Mouse (Mus musculus) c-Kit-positive CD71-positive TER-119-negative erythroid progenitor cells, embryonic 14.5 days (primary cell): ENCODE results near the gene Pik3ca.
"Not testable (repeated sequence)": the region's sequence is repeated elsewhere in the genome, so short reads cannot be mapped to it uniquely, and the experiment has no call there.

Source experiments
- DNase-seq: peaks from one replicate; pipeline ENCODE4 v3.0.0-alpha.2; 2013; ENCODE audit warnings: low read depth

The Pik3ca gene

GRCm38 (mm10) chr3:32402990-32403885, 5.8 kb downstream of the Pik3ca start:
- no peak for DNase-seq

GRCm38 (mm10) chr3:32405699-32406098, 8.2 kb downstream of the Pik3ca start:
- no peak for DNase-seq

GRCm38 (mm10) chr3:32406804-32407203, 9.3 kb downstream of the Pik3ca start:
- DNase-seq: no peak

DNA sequence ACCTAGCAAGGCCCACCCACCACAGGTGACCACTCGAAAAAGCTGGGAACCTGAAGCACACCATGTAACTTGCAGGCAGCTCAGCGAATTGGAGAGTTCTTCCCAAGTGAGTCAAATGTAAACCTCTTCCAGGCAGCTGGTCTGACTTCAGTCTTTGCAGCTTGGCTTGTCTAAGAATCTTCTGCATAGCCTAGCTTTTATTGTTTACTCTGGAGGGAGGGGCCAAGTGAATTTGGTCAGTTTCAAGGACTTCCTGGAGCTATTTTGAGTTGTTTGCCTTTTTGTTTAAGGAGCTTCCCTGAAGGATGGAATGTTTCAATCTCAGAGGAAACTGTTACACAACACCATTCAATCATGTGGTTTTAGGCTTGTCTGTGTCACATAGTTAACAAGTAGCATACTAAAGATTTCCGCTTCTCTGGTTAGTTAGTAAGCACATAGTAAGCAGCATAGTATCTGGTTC, 11.4 kb downstream of the Pik3ca start:
- no peak for DNase-seq

DNA sequence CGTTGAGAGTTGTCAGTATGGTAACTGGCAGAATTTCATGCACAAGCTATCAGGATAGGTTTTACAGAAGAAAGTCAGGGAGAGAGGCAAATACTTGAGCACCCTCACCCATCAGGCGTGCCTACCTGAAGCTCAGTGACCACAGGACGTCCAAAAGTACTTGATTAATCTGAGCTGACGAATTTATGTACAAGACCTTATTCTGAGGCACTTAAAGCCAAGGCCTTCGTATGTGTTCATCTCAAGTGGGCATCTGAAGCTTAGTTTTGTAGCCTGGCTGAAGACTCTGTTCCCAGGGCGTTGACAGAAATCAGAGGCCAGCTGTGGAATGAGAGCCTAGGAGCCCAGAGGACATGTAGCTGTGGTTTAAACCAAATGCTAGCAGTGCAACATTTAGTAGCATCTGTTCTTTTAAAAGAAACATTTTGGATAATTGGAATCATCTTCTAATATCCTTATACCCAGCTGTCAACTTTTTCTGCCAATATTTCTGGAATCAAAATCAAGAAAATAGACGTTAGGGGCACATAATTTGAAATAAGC, 15.1 kb downstream of the Pik3ca start:
- DNase-seq: no peak

DNA sequence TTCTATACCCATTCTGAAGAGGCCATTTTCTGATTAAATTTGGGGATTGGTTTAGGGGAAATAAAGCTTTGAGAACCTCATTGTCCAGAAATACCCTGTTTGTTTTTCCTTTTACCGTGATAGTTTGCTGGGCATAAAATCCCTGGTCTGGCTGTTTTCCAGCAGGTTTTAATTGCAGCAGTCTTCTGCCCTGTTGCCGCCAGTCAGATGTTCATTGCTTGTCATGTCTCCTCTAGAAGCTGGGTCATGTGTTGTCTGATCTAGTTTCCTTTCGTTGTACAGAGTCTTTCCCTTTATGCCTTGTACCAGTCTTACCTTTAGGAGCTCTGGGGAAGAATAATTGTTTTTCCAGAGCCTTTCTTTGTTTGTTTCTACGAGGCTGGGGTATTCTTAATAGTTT, 16.9 kb downstream of the Pik3ca start:
- no peak for DNase-seq

DNA sequence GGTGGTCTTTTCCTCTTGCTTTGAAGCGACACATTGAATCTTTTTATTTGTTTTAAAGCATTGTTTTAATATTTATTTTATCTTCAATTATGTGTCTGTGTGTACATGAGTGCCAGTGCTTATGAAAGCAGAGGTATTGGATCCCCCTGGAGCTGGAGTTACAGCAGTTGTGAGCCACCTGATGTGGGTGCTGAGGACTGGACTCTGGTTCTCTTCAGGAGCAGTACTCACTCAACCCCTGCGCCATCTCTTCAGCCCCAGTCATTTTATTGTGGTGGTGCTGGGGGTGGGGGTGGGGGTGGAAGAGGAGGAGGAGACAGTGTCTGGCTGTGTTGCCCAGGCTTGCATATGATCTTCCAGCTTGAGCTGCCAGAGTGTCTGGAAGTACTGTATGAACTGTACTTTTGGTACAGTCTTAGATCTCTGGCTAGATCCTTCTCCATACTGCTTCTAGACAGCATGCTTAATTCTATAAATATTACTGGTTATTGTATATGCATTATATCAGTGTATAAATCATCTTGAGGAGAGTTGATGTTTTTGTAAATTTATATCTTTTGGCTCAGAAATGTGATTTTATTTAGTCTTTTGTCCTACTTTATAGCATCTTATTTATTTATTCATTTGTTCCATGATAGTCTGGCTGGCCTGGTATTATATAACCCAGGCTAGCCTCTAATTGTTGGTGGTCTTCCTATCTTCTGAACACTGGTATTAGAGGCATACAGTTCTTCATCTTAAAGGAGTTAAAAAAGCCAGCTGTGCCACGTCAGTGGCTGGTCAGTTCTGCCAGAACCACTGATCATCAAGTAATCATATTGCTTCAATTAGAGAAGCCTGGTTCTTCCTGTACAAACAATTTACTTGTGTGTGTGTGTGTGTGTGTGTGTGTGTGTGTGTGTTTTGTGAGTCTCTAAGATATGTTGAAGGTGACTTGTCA, 18.2 kb downstream of the Pik3ca start:
- no peak for DNase-seq

DNA sequence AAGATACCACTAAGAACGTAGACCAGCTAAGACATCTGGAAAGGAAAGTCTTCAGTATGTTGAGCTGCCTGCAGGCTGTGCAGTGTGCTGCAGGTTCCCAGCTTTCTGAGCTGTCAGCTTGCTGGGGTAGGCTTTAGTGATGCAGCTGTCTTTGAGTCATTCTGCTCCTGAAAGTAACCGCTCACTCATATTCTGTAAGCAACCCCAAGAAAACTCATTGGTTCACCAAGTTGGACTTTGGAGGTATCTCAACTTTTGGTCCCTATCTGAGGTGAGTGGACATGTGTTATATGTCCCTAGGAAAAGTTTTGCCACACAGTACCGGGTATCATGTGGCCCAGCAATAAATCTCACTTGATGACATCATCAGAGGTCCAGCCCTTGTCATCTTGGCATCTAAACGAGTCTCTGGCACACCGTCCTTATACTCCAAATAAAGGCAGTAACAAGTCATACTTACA, 20.3 kb downstream of the Pik3ca start:
- no peak for DNase-seq

- no peak for DNase-seq
These were observed 22.4 kb downstream of the Pik3ca start for GRCm38 (mm10) chr3:32419866-32420265.

DNA sequence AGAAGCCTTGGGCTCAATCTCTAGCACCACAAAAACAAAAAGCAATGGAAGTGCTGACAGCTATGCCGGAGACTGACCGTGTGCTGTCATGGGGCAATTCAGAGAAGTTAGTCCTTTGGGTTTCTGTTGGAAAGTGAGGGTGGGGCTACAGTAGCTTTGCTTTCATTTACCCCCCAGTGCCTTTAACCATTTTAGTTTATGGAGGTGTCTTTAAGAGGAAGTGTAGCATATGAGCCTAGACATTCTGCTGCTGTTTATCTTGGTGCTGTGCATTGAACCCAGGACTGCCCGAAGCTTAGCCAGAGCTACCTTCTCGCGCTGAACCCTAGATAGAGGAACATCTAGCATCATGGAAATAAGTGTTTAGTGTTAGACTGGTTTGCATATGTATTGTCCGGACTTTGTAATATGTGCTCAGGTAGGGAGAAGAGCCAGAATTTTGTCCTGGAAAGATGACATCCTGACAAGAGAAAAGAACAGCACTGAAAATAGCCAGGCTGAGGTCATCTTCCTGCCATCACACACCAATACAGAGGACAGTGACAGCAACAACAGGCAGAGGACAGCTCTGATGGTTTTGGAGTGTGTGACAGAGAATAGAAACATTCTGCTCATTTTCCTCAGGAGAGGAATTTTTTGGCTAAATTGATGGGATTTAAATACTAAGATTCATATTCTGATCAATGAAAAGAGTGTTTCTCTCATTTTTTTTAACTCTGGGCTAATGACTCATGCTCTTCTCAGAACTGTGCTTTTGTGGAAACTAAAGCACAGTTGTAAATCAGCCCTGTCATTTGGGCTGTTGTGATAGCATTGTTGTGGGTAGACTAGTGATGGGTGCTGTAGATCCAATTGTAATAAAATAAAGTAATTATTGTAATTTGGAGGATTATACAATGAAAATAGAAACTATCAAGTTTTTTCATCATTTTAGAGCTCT, 23.9 kb downstream of the Pik3ca start:
- no peak for DNase-seq

GRCm38 (mm10) chr3:32427695-32428094, 30.2 kb downstream of the Pik3ca start:
- no peak for DNase-seq

DNA sequence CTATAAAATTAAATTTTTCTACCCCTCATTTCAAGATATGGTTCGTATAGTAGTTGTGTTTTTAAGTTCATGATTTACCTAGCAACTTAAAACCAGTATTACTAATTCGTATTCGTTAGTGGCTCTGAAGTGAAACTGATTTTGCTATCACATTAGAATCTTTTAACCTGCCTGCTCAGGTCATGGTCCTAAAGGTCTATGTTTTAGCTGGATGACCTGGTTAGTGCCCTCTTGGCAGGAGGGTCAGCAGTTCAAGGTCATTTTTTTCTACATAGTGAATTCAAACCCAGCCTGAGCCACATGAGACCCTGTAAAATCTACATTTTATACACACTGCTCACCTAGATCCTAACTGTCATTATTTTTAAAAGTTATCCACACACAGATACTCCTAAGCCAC, 30.9 kb downstream of the Pik3ca start:
- no peak for DNase-seq

- DNase-seq: no peak
These were observed 31.4 kb downstream of the Pik3ca start for GRCm38 (mm10) chr3:32428921-32429320.

DNA sequence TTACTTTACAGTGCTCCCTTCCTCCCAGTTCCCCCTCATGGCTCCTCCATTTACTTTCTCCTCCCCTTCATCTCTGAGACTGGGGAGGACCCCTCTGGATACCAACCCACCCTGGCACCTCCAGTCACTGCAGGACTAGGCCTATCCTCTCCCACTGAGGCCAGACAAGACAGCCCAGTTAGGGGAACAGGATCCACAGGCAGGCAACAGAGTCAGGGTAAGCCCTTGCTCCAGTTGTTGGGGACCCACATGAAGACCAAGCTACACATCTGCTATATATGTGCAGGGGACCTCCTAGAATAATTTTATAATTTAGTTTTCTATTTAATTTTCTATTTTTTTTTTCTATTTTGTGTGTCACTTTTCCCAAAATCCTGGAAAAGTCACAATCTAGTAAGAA, 31.9 kb downstream of the Pik3ca start:
- not testable (repeated sequence) for DNase-seq

DNA sequence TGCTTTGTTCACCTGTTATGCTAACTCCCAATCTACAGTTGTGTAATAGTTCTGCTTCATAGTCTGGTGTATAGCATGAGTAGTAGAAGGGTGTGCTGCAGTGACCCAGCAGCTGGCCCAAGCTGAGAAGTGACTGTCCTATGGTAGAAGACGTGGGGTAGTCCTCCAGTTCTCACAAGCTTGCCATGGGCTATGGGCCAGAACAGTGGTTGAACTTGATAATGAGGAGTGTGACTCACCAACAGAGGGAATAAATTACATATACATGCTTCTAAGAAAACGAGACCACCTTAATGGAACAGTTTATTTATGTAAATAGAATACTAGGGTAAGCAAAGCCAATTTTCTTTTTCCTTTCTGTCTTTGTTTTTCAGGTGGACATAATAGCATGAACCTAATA, 32.9 kb downstream of the Pik3ca start:
- no peak for DNase-seq

DNA sequence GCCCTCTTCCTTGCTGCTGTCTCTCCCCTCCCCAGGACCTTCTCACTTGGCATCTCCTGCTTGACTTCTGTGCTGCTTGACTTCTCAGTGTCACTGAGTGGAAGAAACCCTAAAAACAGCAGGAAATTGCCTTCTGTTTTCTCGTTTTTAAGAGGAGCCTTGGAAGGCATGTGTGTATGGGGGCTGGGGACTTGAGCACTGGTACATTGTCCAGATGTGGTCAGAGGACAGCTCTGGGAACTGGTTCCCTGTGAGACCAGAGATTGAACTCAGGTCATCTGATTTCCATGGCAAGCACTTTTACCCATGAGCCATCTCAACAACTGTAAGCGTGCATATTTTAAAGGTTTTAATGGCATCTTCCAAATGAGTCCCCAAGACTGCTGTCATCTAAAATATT, 36.5 kb downstream of the Pik3ca start:
- no peak for DNase-seq

- no peak for DNase-seq
These were observed 38.6 kb downstream of the Pik3ca start for GRCm38 (mm10) chr3:32436101-32436500.

DNA sequence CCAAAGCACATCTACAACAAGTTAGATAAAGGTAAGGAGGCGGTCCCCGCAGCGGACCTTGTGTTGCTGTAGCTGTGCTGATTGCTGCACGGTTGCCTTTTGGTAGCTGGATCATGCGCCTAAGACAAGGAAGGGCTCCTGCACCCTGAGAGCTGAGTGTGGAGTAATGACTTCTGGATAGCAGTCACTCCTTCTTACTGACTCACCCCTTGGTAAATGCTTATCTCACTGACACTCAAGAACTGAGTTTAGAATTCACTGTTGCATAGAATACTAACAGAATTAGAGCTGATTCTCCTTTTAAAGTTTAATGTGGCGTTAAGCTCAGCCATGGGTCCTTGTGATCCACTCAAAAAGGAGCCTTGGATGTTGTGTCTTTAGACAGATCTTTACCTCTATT, 39.8 kb downstream of the Pik3ca start:
- no peak for DNase-seq

DNA sequence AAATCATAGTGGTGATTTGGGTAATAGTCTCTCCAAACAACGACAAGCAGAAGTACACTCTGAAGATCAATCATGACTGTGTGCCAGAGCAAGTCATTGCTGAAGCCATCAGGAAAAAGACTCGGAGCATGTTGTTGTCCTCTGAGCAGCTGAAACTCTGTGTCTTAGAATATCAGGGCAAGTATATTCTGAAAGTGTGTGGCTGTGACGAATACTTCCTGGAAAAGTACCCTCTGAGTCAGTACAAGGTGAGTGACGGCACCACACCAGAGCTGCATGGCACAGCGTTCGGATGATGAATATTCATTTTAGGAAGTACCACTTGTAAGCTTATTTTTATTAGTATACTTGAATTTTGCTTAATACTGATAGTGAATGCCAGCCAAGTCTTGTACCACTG, 40.3 kb downstream of the Pik3ca start:
- no peak for DNase-seq

DNA sequence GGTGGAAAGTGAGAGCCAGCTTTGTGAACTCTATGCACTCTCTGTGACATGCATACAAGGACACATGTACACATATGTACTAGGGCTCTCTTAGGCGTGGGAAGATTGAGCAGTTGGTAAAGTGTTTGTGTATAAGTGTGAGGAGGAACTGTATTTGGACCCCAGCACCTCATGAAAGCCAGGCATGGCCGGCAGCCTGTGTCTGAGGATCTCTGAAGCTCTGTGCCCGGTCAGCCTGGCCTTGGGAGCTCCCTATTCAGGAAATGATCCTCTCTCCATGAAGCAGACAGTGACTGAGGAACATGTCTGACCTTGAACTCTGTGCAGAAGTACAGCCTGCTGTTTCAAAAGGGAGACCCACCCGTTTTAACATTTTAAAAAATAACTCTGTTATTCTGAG, 41.2 kb downstream of the Pik3ca start:
- no peak for DNase-seq

DNA sequence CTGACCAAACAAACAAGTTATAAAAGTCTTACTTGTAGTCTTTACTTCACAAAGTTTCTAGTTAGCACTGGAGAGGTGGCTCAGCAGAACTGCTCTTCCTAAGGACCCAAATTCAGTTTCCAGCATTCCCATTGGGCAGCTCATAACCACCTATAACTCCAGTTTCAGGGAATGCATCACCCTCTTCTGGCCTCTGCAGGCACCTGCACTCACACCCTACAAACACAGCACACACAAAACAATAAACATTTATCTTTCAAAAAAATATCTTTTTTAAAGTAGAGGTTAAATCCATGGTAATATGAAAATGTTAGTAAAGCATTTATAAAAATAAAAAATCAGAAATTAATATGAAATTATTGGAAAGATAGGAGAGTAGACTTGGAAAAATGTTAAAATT, 44.2 kb downstream of the Pik3ca start:
- no peak for DNase-seq
